In the genomic region with DNA sequence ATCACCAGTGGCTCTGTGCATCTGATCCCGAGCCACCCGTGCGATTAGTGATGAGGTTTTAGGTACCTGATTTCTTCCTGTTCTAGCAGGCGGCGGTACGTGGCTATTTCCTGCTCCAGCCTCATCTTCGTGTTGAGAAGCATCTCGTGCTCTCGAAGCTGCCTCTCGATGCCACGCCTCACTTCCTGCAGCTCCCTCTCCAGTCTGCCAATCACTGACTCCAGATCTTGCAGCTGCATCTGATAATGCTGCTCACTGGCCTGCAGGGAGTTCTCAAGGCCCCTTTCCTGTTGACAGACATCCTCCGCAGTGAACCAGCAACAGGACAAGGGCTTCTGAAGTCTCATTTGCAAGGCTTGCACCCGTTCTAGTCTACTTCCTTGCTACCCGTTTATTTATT, we compare ENCODE assay signal across 12 mouse cellular contexts. TPM values are rescaled to one million over a fixed set of nuclear protein-coding genes. Genes with fewer than 3 reads are reported as not detected.
DNase-seq lines count a peak whose midpoint lies in the region; ATAC-seq lines count a peak whose summit lies in the region.
"Had no signal": no experiment of that assay in that cellular context is flagged by ENCODE, and none has a peak within 500 bp of the region (broad histone marks: within the 10 kb centered on the region; RNA-seq: fewer than 3 reads in every experiment).

No protein-coding gene starts in this region.

- no peaks in the 10 kb centered on the region for H3K27me3 ChIP-seq in hindbrain, embryonic 14.5 days (ENCODE audit: control insufficient read depth, insufficient read depth, low read length)
- H3K27me3 ChIP-seq: forebrain, embryonic 12.5 days; hindbrain, embryonic 13.5 days; liver, embryonic 12.5 days had no signal

- H3K4me3 ChIP-seq in hindbrain, embryonic 14.5 days (replicated peaks; ENCODE audit: low read length), result no peak overlapping the region
- H3K4me3 ChIP-seq: forebrain, embryonic 12.5 days; hindbrain, embryonic 13.5 days; liver, embryonic 12.5 days had no signal

- H3K4me1 ChIP-seq in hindbrain, embryonic 14.5 days (replicated peaks; ENCODE audit: control insufficient read depth, insufficient read depth, low read length), result no peaks in the 10 kb centered on the region
- H3K4me1 ChIP-seq: forebrain, embryonic 12.5 days had no signal

- peak; percentile 77 for DNase-seq in A20 (ENCODE audit: low read depth, low spot score)
- DNase-seq in CD4-positive, CD25-positive, alpha-beta regulatory T cell, adult 2 months (ENCODE audit: low read depth, low spot score), result peak; percentile 92
- peak; percentile 90 for DNase-seq in induced T-regulatory cell, adult 2 months (ENCODE audit: low read depth)
- peak; percentile 42 for DNase-seq in spleen, adult 12 weeks (ENCODE audit: low spot score)
- DNase-seq in frontal cortex, postnatal 36 days (ENCODE audit: low spot score in 2 of 2), result no peak
- no peak for DNase-seq in hindbrain, embryonic 14.5 days (ENCODE audit: low spot score)
- DNase-seq in urinary bladder, adult 2 months (ENCODE audit: low spot score), result no peak
- DNase-seq: cerebellum, adult 18-20 months had no signal

- no peak overlapping the region for H3K4me2 ChIP-seq in hindbrain, embryonic 14.5 days (replicated peaks)
- H3K4me2 ChIP-seq: forebrain, embryonic 12.5 days; hindbrain, embryonic 13.5 days; liver, embryonic 12.5 days had no signal

- no peak overlapping the region for H3K27ac ChIP-seq in hindbrain, embryonic 14.5 days
- H3K27ac ChIP-seq: forebrain, embryonic 12.5 days; hindbrain, embryonic 13.5 days; liver, embryonic 12.5 days had no signal

- no peak for ATAC-seq in hindbrain, embryonic 14.5 days (ENCODE audit: low FRiP score)
- ATAC-seq: liver, embryonic 12.5 days; midbrain, embryonic 16.5 days had no signal

- WGBS in hindbrain, embryonic 14.5 days, result 67% methylated on average over 14 of the region's 14 CpGs

- H3K9ac ChIP-seq in hindbrain, embryonic 14.5 days, result no peak overlapping the region
- H3K9ac ChIP-seq: forebrain, embryonic 12.5 days; hindbrain, embryonic 13.5 days; liver, embryonic 12.5 days had no signal

- H3K9me3 ChIP-seq in hindbrain, embryonic 14.5 days (ENCODE audit: control insufficient read depth, low read length), result no peaks in the 10 kb centered on the region
- H3K9me3 ChIP-seq: forebrain, embryonic 12.5 days; hindbrain, embryonic 13.5 days; liver, embryonic 12.5 days had no signal

- no peaks in the 10 kb centered on the region; the same call in 1 of the 2 replicates for H3K36me3 ChIP-seq in hindbrain, embryonic 14.5 days (replicated peaks; ENCODE audit: control insufficient read depth, insufficient read depth)
- H3K36me3 ChIP-seq: forebrain, embryonic 12.5 days; hindbrain, embryonic 13.5 days; liver, embryonic 12.5 days had no signal

RNA-seq across cellular contexts. Expression of gene Krt222, which starts 5.4 kb away (rescaled TPM):
- 7.3 and 9.3 TPM in 2 replicates for polyA plus RNA-seq in hindbrain, embryonic 14.5 days (2014; fragmentation: Nextera tagmentation; extraction: Ambion mirVana)
- 0.23 and 0.27 TPM in 2 replicates for polyA plus RNA-seq in urinary bladder, adult 2 months (2012; rRNA removed)

RNA-seq across cellular contexts. Expression of gene Smarce1, which starts 7.7 kb away (rescaled TPM):
- polyA plus RNA-seq in hindbrain, embryonic 14.5 days (2014; fragmentation: Nextera tagmentation; extraction: Ambion mirVana), result 131 and 136 TPM in 2 replicates
- polyA plus RNA-seq in urinary bladder, adult 2 months (2012; rRNA removed), result 60.3 and 81.1 TPM in 2 replicates

RNA-seq across cellular contexts. Expression of gene Krt24, which starts 46.6 kb away (rescaled TPM):
- polyA plus RNA-seq in hindbrain, embryonic 14.5 days (2014; fragmentation: Nextera tagmentation; extraction: Ambion mirVana), result not detected in 2 replicates
- not detected in 2 replicates for polyA plus RNA-seq in urinary bladder, adult 2 months (2012; rRNA removed)
- polyA plus RNA-seq: forebrain, embryonic 12.5 days; liver, embryonic 12.5 days; midbrain, embryonic 16.5 days had no signal

Comparison
In these comparisons a context has a peak if more than half of its experiments do, and no peak if none do; other contexts are left out.
1. DNase-seq: peak in A20 (single experiment), CD4-positive, CD25-positive, alpha-beta regulatory T cell, adult 2 months (single experiment), induced T-regulatory cell, adult 2 months (single experiment) and spleen, adult 12 weeks (single experiment); none in frontal cortex, postnatal 36 days (0 of 2), hindbrain, embryonic 14.5 days (single experiment) and urinary bladder, adult 2 months (single experiment).